Mouse (Mus musculus) C2C12 (cell line): ENCODE measurements around the gene Grik3.

Experiments used
- CTCF ChIP-seq: IDR thresholded peaks from one replicate; pipeline ENCODE4 v1.5.1; 2011; ENCODE audit not compliant: control insufficient read depth, insufficient read depth, insufficient read length
- MAX ChIP-seq: IDR thresholded peaks from one replicate; pipeline ENCODE4 v1.6.1; 2011; ENCODE audit warnings: mild to moderate bottlenecking, control low read depth

- no peak for TF ChIP-seq MAX
- no peak for TF ChIP-seq CTCF
Measured at GRCm38 (mm10) chr4:125534991-125535401, 44.5 kb downstream of the Grik3 start.
